Mouse (Mus musculus): ENCODE measurements around the gene Phip. TPM values are rescaled to one million over a fixed set of nuclear protein-coding genes. Genes with fewer than 3 reads are reported as not detected.

The Phip gene
- polyA plus RNA-seq, 1 experiment = 2.9 TPM

DNA sequence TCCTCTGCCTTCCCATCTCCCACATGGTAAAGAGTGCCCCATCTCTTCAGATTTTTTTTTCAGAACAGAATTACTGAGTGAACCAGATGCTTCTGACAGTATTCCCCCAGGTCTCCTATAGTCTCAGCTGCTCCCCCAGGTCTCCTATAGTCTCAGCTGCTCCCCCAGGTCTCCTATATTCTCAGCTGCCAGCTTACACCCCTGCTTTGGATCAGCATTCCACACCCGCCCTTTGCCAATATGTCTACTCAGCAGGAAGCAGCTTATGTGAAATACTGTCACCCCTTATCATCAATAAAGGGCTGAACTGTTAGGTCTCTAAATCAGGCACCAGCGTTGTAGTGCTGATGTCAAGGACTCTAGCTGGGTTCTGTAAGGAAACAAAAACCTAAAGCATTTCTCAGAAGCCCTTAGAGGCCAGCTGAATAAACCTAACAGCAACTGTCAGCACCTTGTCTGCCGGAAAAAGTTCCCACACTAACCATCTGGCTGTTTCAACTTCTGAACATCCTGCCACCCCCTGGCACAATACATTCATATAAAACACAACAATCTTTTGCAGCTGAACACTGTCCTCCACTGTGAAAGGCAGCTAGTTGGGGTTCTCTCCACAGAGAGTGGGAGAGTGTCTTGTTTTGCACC, 120.2 kb downstream of the Phip start:
- no peak overlapping the region for H3K27ac ChIP-seq (ENCODE audit: insufficient read depth, low read depth, low read length)
- WGBS = 50% methylated on average over 3 of the region's 3 CpGs

DNA sequence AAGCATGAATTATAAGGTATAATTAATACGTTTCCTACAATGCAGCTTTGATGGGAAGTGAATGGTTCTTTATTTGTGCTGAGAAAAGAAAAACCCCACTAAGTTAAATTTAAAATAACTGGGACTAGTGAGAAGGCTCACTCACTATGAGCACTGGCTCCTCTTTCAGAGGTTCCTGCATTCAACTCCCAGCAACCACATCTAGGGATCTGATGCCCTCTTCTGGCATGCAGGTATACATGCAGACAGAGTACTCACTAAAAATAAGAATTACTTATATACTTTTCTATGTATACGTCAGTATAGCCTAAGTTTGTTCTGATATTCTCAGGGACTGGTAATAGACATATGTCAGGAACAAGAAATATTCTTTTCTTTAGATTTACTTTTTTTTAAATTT, 121.3 kb downstream of the Phip start:
- H3K4me1 ChIP-seq (ENCODE audit: control insufficient read depth, insufficient read depth, low read length) = no peaks in the 10 kb centered on the region
- WGBS = 66% methylated on average over 2 of the region's 2 CpGs
- H3K27me3 ChIP-seq (replicated peaks; ENCODE audit: control insufficient read depth, insufficient read depth, low read length) = no peaks in the 10 kb centered on the region
- peak; percentile 27 for DNase-seq
- H3K36me3 ChIP-seq (ENCODE audit: control insufficient read depth, insufficient read depth, low read length) = no peaks in the 10 kb centered on the region
- TF ChIP-seq POLR2A (IDR thresholded peaks at IDR 0.05; ENCODE audit: low read depth, low read length) (no peak), CTCF (conservative IDR thresholded peaks at IDR 0.05; ENCODE audit: insufficient read depth, insufficient read length, low read depth, low read length) (peak; percentile 34; the same call in 1 of the 2 replicates)
- no peak overlapping the region for H3K27ac ChIP-seq (ENCODE audit: insufficient read depth, low read depth, low read length)
- H3K4me3 ChIP-seq (ENCODE audit: insufficient read depth, low read depth, low read length) = no peak overlapping the region

More for the DNA sequence above, 120.2 kb downstream of the Phip start:
- TF ChIP-seq POLR2A (IDR thresholded peaks at IDR 0.05; ENCODE audit: low read depth, low read length) (no peak), CTCF (conservative IDR thresholded peaks at IDR 0.05; ENCODE audit: insufficient read depth, insufficient read length, low read depth, low read length) (no peak)
- Histone ChIP-seq H3K4me3 (ENCODE audit: insufficient read depth, low read depth, low read length) (no peak overlapping the region), H3K36me3 (ENCODE audit: control insufficient read depth, insufficient read depth, low read length) (no peaks in the 10 kb centered on the region), H3K4me1 (ENCODE audit: control insufficient read depth, insufficient read depth, low read length) (no peaks in the 10 kb centered on the region), H3K27me3 (replicated peaks; ENCODE audit: control insufficient read depth, insufficient read depth, low read length) (no peaks in the 10 kb centered on the region)
- no peak for DNase-seq

DNA sequence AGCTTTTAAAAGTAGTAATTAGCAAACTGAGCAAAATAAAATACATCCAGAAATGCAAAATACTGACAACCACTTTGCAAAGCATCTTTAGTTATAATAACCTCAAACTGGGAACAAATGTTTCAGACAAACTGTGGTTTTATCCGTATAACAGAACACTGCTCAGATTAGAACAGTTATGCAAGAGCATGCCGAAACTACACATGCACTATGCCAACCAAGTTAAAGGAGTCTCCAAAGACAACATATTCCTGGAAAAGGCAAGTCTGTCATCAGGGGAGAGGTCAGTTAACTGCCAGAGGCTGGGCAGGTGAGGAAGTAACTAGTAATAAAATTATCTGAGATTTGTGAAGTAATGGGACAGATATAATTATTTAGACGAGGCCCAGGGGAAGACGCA, 132.6 kb downstream of the Phip start:
- 81% methylated on average over 4 of the region's 4 CpGs for WGBS
- Histone ChIP-seq H3K4me3 (ENCODE audit: insufficient read depth, low read depth, low read length) (no peak overlapping the region), H3K4me1 (ENCODE audit: control insufficient read depth, insufficient read depth, low read length) (no peaks in the 10 kb centered on the region), H3K36me3 (ENCODE audit: control insufficient read depth, insufficient read depth, low read length) (no peaks in the 10 kb centered on the region), H3K27me3 (replicated peaks; ENCODE audit: control insufficient read depth, insufficient read depth, low read length) (no peaks in the 10 kb centered on the region), H3K27ac (ENCODE audit: insufficient read depth, low read depth, low read length) (no peak overlapping the region)
- TF ChIP-seq POLR2A (IDR thresholded peaks at IDR 0.05; ENCODE audit: low read depth, low read length) (no peak), CTCF (conservative IDR thresholded peaks at IDR 0.05; ENCODE audit: insufficient read depth, insufficient read length, low read depth, low read length) (no peak)
- no peak for DNase-seq

DNA sequence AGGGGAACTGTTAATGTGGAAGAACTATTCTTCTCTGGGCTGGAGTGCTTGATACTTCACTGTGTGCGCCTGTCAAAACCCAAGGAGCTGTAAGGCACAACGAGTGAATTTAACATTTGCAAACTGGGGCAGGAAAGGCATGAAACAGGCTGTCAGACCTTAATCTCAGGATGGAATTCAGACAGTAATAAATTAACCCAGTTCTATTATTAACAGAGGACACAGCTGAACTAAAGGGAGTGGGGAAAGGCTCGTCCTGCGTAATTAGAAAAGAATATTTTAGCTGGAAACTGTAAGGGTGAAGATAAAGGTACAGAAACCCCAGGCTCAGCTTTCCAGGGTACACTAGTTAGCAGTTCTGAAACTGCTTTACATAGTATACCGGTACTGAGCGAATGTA, 139.4 kb downstream of the Phip start:
- Histone ChIP-seq H3K27ac (ENCODE audit: insufficient read depth, low read depth, low read length) (peak overlapping the region; percentile 88), H3K36me3 (ENCODE audit: control insufficient read depth, insufficient read depth, low read length) (no peaks in the 10 kb centered on the region), H3K4me1 (ENCODE audit: control insufficient read depth, insufficient read depth, low read length) (peaks cover 14% of the 10 kb centered on the region), H3K27me3 (replicated peaks; ENCODE audit: control insufficient read depth, insufficient read depth, low read length) (no peaks in the 10 kb centered on the region), H3K4me3 (ENCODE audit: insufficient read depth, low read depth, low read length) (peak overlapping the region; percentile 36; the same call in 1 of the 2 replicates)
- 30% methylated on average over 6 of the region's 6 CpGs for WGBS
- no peak for TF ChIP-seq CTCF (conservative IDR thresholded peaks at IDR 0.05; ENCODE audit: insufficient read depth, insufficient read length, low read depth, low read length)
- TF ChIP-seq POLR2A (IDR thresholded peaks at IDR 0.05; ENCODE audit: low read depth, low read length) = no peak
- peak; percentile 58 for DNase-seq

DNA sequence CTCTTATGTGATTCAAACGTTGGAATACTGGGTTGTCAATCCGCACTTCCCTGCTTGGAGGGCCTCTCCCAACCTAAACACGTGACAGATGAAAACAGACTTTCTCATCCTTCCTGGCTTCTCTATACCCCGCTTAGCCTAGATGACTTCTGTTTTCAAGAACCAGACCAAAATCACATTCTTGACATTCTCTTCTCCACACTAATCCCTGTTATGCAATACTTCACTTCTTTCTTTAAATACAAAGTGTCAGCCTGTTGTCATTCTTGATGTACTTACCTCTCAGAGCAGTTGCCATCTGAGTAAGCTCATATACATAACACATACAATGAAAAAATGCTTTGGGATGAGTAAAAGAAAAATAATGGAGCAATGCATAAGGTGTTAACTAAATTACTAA, 143.4 kb downstream of the Phip start:
- WGBS = 53% methylated on average over 4 of the region's 4 CpGs
- H3K36me3 ChIP-seq (ENCODE audit: control insufficient read depth, insufficient read depth, low read length) = no peaks in the 10 kb centered on the region
- H3K4me1 ChIP-seq (ENCODE audit: control insufficient read depth, insufficient read depth, low read length) = peaks cover 14% of the 10 kb centered on the region

DNA sequence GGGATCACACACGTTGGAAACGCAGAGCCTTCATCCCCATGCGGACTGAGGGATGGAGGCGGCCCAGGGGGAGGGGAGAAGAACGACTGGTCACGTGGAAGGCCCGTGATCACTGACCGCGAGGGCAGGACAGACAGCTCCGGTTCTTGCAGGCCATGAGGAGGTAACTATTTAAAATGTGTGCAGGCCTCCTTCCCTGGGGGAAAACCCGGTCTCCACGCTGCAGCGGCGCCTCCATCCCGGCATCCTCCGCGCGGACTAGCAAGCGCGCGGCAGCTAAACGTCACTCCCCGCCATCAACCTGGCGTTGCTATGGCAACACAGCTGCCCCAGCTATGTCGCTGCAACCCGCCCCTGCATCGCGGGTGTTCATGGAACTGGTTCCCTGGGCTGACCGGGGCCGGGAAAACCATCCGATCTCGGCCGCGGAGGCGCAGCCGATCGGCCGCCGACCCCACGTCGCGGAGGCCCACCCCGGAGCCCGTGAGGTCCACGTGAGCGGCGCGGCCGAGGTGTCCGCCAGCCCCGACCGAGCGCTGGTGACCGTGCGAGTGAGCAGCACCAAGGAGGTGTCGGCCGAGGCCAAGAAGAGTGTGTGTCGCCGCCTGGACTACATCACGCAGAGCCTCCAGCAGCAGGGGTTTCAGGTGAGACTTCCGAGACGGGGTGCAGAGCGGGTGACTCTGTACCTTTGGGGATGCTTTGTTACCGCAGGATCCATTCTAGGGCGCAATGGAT, 145.5 kb downstream of the Phip start:
- peaks cover 5% of the 10 kb centered on the region for H3K4me1 ChIP-seq (ENCODE audit: control insufficient read depth, insufficient read depth, low read length)
- peak; percentile 94 for DNase-seq
- peak overlapping the region; percentile 11; the same call in 1 of the 2 replicates for H3K27ac ChIP-seq (ENCODE audit: insufficient read depth, low read depth, low read length)
- H3K4me3 ChIP-seq (ENCODE audit: insufficient read depth, low read depth, low read length) = peak overlapping the region; percentile 71
- no peaks in the 10 kb centered on the region for H3K27me3 ChIP-seq (replicated peaks; ENCODE audit: control insufficient read depth, insufficient read depth, low read length)
- H3K36me3 ChIP-seq (ENCODE audit: control insufficient read depth, insufficient read depth, low read length) = no peaks in the 10 kb centered on the region
- under 1% methylated on average over 65 of the region's 65 CpGs for WGBS
- TF ChIP-seq CTCF (conservative IDR thresholded peaks at IDR 0.05; ENCODE audit: insufficient read depth, insufficient read length, low read depth, low read length) (no peak), POLR2A (IDR thresholded peaks at IDR 0.05; ENCODE audit: low read depth, low read length) (peak; percentile 40)

More for the DNA sequence above, 143.4 kb downstream of the Phip start:
- no peak for DNase-seq
- H3K27ac ChIP-seq (ENCODE audit: insufficient read depth, low read depth, low read length) = no peak overlapping the region
- no peak overlapping the region for H3K4me3 ChIP-seq (ENCODE audit: insufficient read depth, low read depth, low read length)
- H3K27me3 ChIP-seq (replicated peaks; ENCODE audit: control insufficient read depth, insufficient read depth, low read length) = no peaks in the 10 kb centered on the region
- TF ChIP-seq POLR2A (IDR thresholded peaks at IDR 0.05; ENCODE audit: low read depth, low read length) (no peak), CTCF (conservative IDR thresholded peaks at IDR 0.05; ENCODE audit: insufficient read depth, insufficient read length, low read depth, low read length) (no peak)

DNA sequence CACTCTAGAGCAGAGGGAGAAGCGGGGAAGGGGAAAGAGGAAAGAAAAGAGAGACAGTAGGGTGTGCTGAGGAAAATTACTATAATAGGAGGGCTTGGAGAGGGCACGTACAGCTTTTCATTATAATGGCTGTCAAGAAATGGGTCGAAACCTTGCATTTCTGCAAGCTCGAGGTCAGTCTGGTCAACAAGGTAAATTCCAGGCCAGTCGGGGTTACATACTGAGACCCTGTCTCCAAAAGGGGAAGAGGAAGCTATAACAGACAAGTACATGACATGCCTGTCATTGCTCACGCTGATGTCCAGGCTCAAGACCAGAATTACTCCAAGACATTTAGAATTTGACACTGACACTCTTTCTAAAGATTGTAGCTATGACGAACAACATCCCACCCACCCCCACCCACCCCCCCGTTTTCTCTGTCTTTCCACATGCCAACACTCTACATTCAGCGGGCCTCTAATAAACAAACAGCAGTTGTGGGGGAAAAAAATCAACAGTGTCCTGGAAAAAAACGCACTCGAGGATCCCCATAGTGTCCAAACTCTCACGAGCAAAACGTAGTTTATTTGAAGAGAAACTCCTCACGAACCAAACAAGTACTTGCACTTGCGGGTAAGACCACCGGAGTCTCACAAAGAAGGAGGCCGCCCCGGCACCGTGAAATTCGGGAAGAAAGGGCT, 146.2 kb downstream of the Phip start, which contains the start of gene Irak1bp1:
Gene Irak1bp1 (plus strand): TSS at position 534 of the 683 bp plus-strand sequence.
- Histone ChIP-seq H3K36me3 (ENCODE audit: control insufficient read depth, insufficient read depth, low read length) (no peaks in the 10 kb centered on the region), H3K27me3 (replicated peaks; ENCODE audit: control insufficient read depth, insufficient read depth, low read length) (no peaks in the 10 kb centered on the region), H3K4me3 (ENCODE audit: insufficient read depth, low read depth, low read length) (peak within 1 kb of the TSS; percentile 71), H3K27ac (ENCODE audit: insufficient read depth, low read depth, low read length) (peak within 1 kb of the TSS; percentile 11; the same call in 1 of the 2 replicates), H3K4me1 (ENCODE audit: control insufficient read depth, insufficient read depth, low read length) (no peaks in the 10 kb centered on the region)
- 17% methylated on average over 20 of the region's 20 CpGs for WGBS
- TF ChIP-seq POLR2A (IDR thresholded peaks at IDR 0.05; ENCODE audit: low read depth, low read length) (no peak), CTCF (conservative IDR thresholded peaks at IDR 0.05; ENCODE audit: insufficient read depth, insufficient read length, low read depth, low read length) (no peak)
- no peak for DNase-seq
